Mouse (Mus musculus): Measurements from ENCODE around the gene Gm27021. TPM values are rescaled to one million over a fixed set of nuclear protein-coding genes. Genes with fewer than 3 reads are reported as not detected.

The Gm27021 gene
- polyA plus RNA-seq, 1 experiment from 2014 or later: 5.5 TPM

- Histone ChIP-seq H3K27ac (replicated peaks) (0 out of 2 replicates have a peak overlapping the region, but pooled peaks have one; percentile 38), H3K4me1 (replicated peaks) (peaks cover 58% of the 10 kb centered on the region), H3K36me3 (peaks cover 69% of the 10 kb centered on the region), H3K9ac (no peak overlapping the region), H3K4me3 (no peak overlapping the region), H3K27me3 (no peaks in the 10 kb centered on the region), H3K9me3 (no peaks in the 10 kb centered on the region), H3K4me2 (no peak overlapping the region)
- 96% methylated on average over 37 of the region's 37 CpGs for WGBS
- no peak for ATAC-seq (ENCODE audit: low read depth)
Observed at GRCm38 (mm10) chr8:120568164-120568798, 99.6 kb downstream of the Gm27021 start.

GRCm38 (mm10) chr8:120567731-120568130 lies 100.1 kb downstream of the Gm27021 start:
- ATAC-seq (ENCODE audit: low read depth): no peak
- Histone ChIP-seq H3K4me3 (no peak overlapping the region), H3K4me1 (replicated peaks) (peaks cover 64% of the 10 kb centered on the region), H3K9me3 (no peaks in the 10 kb centered on the region), H3K9ac (no peak overlapping the region), H3K27ac (replicated peaks) (0 out of 2 replicates have a peak overlapping the region, but pooled peaks have one; percentile 38), H3K27me3 (no peaks in the 10 kb centered on the region), H3K4me2 (no peak overlapping the region), H3K36me3 (peaks cover 63% of the 10 kb centered on the region)
- WGBS: 97% methylated on average over 17 of the region's 17 CpGs

- peak overlapping the region; percentile 89 for H3K27ac ChIP-seq (replicated peaks)
- no peak overlapping the region for H3K4me2 ChIP-seq
- no peaks in the 10 kb centered on the region for H3K9me3 ChIP-seq
- 68% methylated on average over 8 of the region's 8 CpGs for WGBS
- H3K9ac ChIP-seq: peak overlapping the region; percentile 14; the same call in 1 of the 2 replicates
- peaks cover 74% of the 10 kb centered on the region for H3K4me1 ChIP-seq (replicated peaks)
- no peak for ATAC-seq (ENCODE audit: low read depth)
- no peak overlapping the region for H3K4me3 ChIP-seq
- peaks cover 53% of the 10 kb centered on the region for H3K36me3 ChIP-seq
- H3K27me3 ChIP-seq: no peaks in the 10 kb centered on the region
Observed at GRCm38 (mm10) chr8:120566681-120567080, 101.2 kb downstream of the Gm27021 start.

GRCm38 (mm10) chr8:120565151-120565711 lies 102.6 kb downstream of the Gm27021 start:
- Histone ChIP-seq H3K4me1 (replicated peaks) (peaks cover 83% of the 10 kb centered on the region), H3K27ac (replicated peaks) (peak overlapping the region; percentile 89), H3K4me3 (no peak overlapping the region), H3K9me3 (no peaks in the 10 kb centered on the region), H3K9ac (peak overlapping the region; percentile 13; the same call in 1 of the 2 replicates), H3K36me3 (peaks cover 39% of the 10 kb centered on the region), H3K4me2 (no peak overlapping the region), H3K27me3 (no peaks in the 10 kb centered on the region)
- ATAC-seq (ENCODE audit: low read depth): peak; percentile 20
- WGBS: 14% methylated on average over 7 of the region's 7 CpGs

GRCm38 (mm10) chr8:120563851-120564837 lies 103.7 kb downstream of the Gm27021 start:
- H3K9ac ChIP-seq: peak overlapping the region; percentile 22; the same call in 1 of the 2 replicates

GRCm38 (mm10) chr8:120563348-120563724 lies 104.5 kb downstream of the Gm27021 start:
- Histone ChIP-seq H3K4me2 (peak overlapping the region; percentile 15), H3K4me3 (no peak overlapping the region), H3K4me1 (replicated peaks) (peaks cover 94% of the 10 kb centered on the region), H3K36me3 (peaks cover 25% of the 10 kb centered on the region), H3K27me3 (no peaks in the 10 kb centered on the region), H3K9me3 (no peaks in the 10 kb centered on the region), H3K27ac (replicated peaks) (peak overlapping the region; percentile 89), H3K9ac (peak overlapping the region; percentile 22; the same call in 1 of the 2 replicates)
- peak; percentile 17 for ATAC-seq (ENCODE audit: low read depth)
- 8% methylated on average over 8 of the region's 8 CpGs for WGBS

More at GRCm38 (mm10) chr8:120563851-120564837, 103.7 kb downstream of the Gm27021 start:
- Histone ChIP-seq H3K4me3 (no peak overlapping the region), H3K9me3 (no peaks in the 10 kb centered on the region), H3K36me3 (peaks cover 28% of the 10 kb centered on the region), H3K27ac (replicated peaks) (peak overlapping the region; percentile 89), H3K4me2 (peak overlapping the region; percentile 15), H3K4me1 (replicated peaks) (peaks cover 86% of the 10 kb centered on the region), H3K27me3 (no peaks in the 10 kb centered on the region)
- 14% methylated on average over 20 of the region's 20 CpGs for WGBS
- peak; percentile 53 for ATAC-seq (ENCODE audit: low read depth)

- Histone ChIP-seq H3K4me1 (replicated peaks) (peaks cover 99% of the 10 kb centered on the region), H3K9ac (peak overlapping the region; percentile 22; the same call in 1 of the 2 replicates), H3K27ac (replicated peaks) (peak overlapping the region; percentile 89), H3K4me3 (no peak overlapping the region), H3K4me2 (peak overlapping the region; percentile 15; the same call in 1 of the 2 replicates), H3K9me3 (no peaks in the 10 kb centered on the region), H3K27me3 (no peaks in the 10 kb centered on the region), H3K36me3 (peaks cover 20% of the 10 kb centered on the region)
- 79% methylated on average over 18 of the region's 18 CpGs for WGBS
- ATAC-seq (ENCODE audit: low read depth): no peak
Observed at GRCm38 (mm10) chr8:120562680-120563347, 105.1 kb downstream of the Gm27021 start.

GRCm38 (mm10) chr8:120561539-120562435 lies 106.1 kb downstream of the Gm27021 start:
- H3K9me3 ChIP-seq: no peaks in the 10 kb centered on the region
- H3K9ac ChIP-seq: no peak overlapping the region
- H3K27ac ChIP-seq (replicated peaks): peak overlapping the region; percentile 89
- peaks cover 100% of the 10 kb centered on the region for H3K4me1 ChIP-seq (replicated peaks)
- WGBS: 85% methylated on average over 22 of the region's 22 CpGs
- H3K4me3 ChIP-seq: no peak overlapping the region
- H3K27me3 ChIP-seq: no peaks in the 10 kb centered on the region
- peaks cover 9% of the 10 kb centered on the region for H3K36me3 ChIP-seq
- no peak overlapping the region for H3K4me2 ChIP-seq
- ATAC-seq (ENCODE audit: low read depth): no peak

GRCm38 (mm10) chr8:120560535-120560934 lies 107.3 kb downstream of the Gm27021 start:
- Histone ChIP-seq H3K27ac (replicated peaks) (peak overlapping the region; percentile 86), H3K9me3 (no peaks in the 10 kb centered on the region), H3K27me3 (no peaks in the 10 kb centered on the region), H3K36me3 (peaks cover 5% of the 10 kb centered on the region; the same call in 1 of the 2 replicates), H3K4me3 (no peak overlapping the region), H3K9ac (peak overlapping the region; percentile 53; the same call in 1 of the 2 replicates), H3K4me1 (replicated peaks) (peaks cover 100% of the 10 kb centered on the region), H3K4me2 (no peak overlapping the region)
- no peak for ATAC-seq (ENCODE audit: low read depth)
- WGBS: 61% methylated on average over 5 of the region's 5 CpGs

- H3K27me3 ChIP-seq: no peaks in the 10 kb centered on the region
- WGBS: 10% methylated on average over 11 of the region's 11 CpGs
- no peak for ATAC-seq (ENCODE audit: low read depth)
- peaks cover 100% of the 10 kb centered on the region for H3K4me1 ChIP-seq (replicated peaks)
- no peak overlapping the region for H3K4me3 ChIP-seq
- no peaks in the 10 kb centered on the region for H3K9me3 ChIP-seq
- 0 out of 2 replicates have a peak overlapping the region, but pooled peaks have one; percentile 21 for H3K4me2 ChIP-seq
- H3K9ac ChIP-seq: peak overlapping the region; percentile 53
- peak overlapping the region; percentile 86 for H3K27ac ChIP-seq (replicated peaks)
- H3K36me3 ChIP-seq: peaks cover 5% of the 10 kb centered on the region; the same call in 1 of the 2 replicates
Observed at GRCm38 (mm10) chr8:120559654-120560053, 108.2 kb downstream of the Gm27021 start.
